Mouse (Mus musculus) gastrocnemius, adult 2 months (tissue): ENCODE data around the gene Cd81. TPM values are rescaled to one million over a fixed set of nuclear protein-coding genes. Genes with fewer than 3 reads are reported as not detected.

ENCODE experiments used
- DNase-seq: peaks from one replicate; pipeline ENCODE4 v3.0.0; 2022
- H3K27ac ChIP-seq: fragments of 200-600 bp; 2 replicates; pipeline ENCODE4 v1.8.1; 2022; ENCODE audit warnings: mild to moderate bottlenecking
- H3K4me3 ChIP-seq: fragments of 200-600 bp; 2 replicates; pipeline ENCODE4 v1.8.1; 2022; ENCODE audit warnings: mild to moderate bottlenecking, moderate library complexity
- CTCF ChIP-seq: fragments of 200-600 bp; IDR thresholded peaks from 2 replicates; pipeline ENCODE4 v1.8.1; 2022; ENCODE audit warnings: antibody characterized with exemption, mild to moderate bottlenecking, moderate library complexity
- intact Hi-C: fragments of 180-260 bp; cut with DNase I; formaldehyde crosslinking; loops from one replicate; pipeline ENCODE4 v1.15.1; 2025
- total RNA-seq, 2 experiments: library from RNA; stranded (reverse); gene quantifications; 2 replicates each; pipeline ENCODE4 v1.2.3; 2021

Cd81 gene
- total RNA-seq, 2 experiments from 2014 or later = 100 to 129 TPM

- TF ChIP-seq CTCF = peak; percentile 92
- Histone ChIP-seq H3K27ac (no peak within 1 kb of the TSS), H3K4me3 (no peak within 1 kb of the TSS)
- peak; percentile 79 for DNase-seq
- intact Hi-C loops = loop anchor here (1.0 to 5.0 kb wide), 2 partner anchors 43 to 372 kb away; no protein-coding TSS in a partner anchor
These were observed 42.3 kb downstream of the Cd81 start, which contains the start of gene Trpm5 for GRCm38 (mm10) chr7:143094592-143095553. Gene Trpm5 (minus strand): TSS chr7:143094642.

GRCm38 (mm10) chr7:143095554-143095907 is 43.0 kb downstream of the Cd81 start:
- H3K27ac ChIP-seq = no peak overlapping the region
- no peak for TF ChIP-seq CTCF
- no peak for DNase-seq
- no peak overlapping the region for H3K4me3 ChIP-seq
- intact Hi-C loops = no loop called here

- Histone ChIP-seq H3K4me3 (no peak overlapping the region), H3K27ac (no peak overlapping the region)
- intact Hi-C loops = no loop called here
- TF ChIP-seq CTCF = no peak
- peak; percentile 64 for DNase-seq
These were observed 48.2 kb downstream of the Cd81 start for GRCm38 (mm10) chr7:143100759-143101158.

GRCm38 (mm10) chr7:143105258-143105897 is 52.8 kb downstream of the Cd81 start:
- TF ChIP-seq CTCF = no peak
- no peak for DNase-seq
- no peak overlapping the region for H3K27ac ChIP-seq
- intact Hi-C loops = no loop called here
- H3K4me3 ChIP-seq = no peak overlapping the region

GRCm38 (mm10) chr7:143106062-143106461 is 53.5 kb downstream of the Cd81 start, which contains the start of gene Kcnq1:
Gene Kcnq1 (plus strand): TSS chr7:143106362.
- intact Hi-C loops = no loop called here
- Histone ChIP-seq H3K27ac (peak within 1 kb of the TSS; percentile 40; the same call in 1 of the 2 replicates), H3K4me3 (peak within 1 kb of the TSS; percentile 72)
- no peak for TF ChIP-seq CTCF
- no peak for DNase-seq

- peak; percentile 59 for DNase-seq
- Histone ChIP-seq H3K4me3 (peak overlapping the region; percentile 72), H3K27ac (peak overlapping the region; percentile 40; the same call in 1 of the 2 replicates)
- intact Hi-C loops = no loop called here
- peak; percentile 23; the same call in 1 of the 2 replicates for TF ChIP-seq CTCF
These were observed 54.3 kb downstream of the Cd81 start for GRCm38 (mm10) chr7:143106672-143107465.

GRCm38 (mm10) chr7:143108200-143108599 is 55.7 kb downstream of the Cd81 start:
- H3K27ac ChIP-seq = peak overlapping the region; percentile 53
- H3K4me3 ChIP-seq = peak overlapping the region; percentile 72
- no peak for TF ChIP-seq CTCF
- no peak for DNase-seq
- intact Hi-C loops = no loop called here

GRCm38 (mm10) chr7:143108996-143109660 is 56.6 kb downstream of the Cd81 start:
- intact Hi-C loops = no loop called here
- peak overlapping the region; percentile 53 for H3K27ac ChIP-seq
- no peak for TF ChIP-seq CTCF
- H3K4me3 ChIP-seq = peak overlapping the region; percentile 72
- DNase-seq = no peak

GRCm38 (mm10) chr7:143109696-143110095 is 57.2 kb downstream of the Cd81 start:
- Histone ChIP-seq H3K27ac (no peak overlapping the region), H3K4me3 (no peak overlapping the region)
- TF ChIP-seq CTCF = no peak
- no peak for DNase-seq
- intact Hi-C loops = no loop called here

- intact Hi-C loops = no loop called here
These were observed 58.3 kb downstream of the Cd81 start for GRCm38 (mm10) chr7:143110803-143111202.

GRCm38 (mm10) chr7:143111719-143112118 is 59.2 kb downstream of the Cd81 start:
- intact Hi-C loops = no loop called here
- Histone ChIP-seq H3K4me3 (no peak overlapping the region), H3K27ac (no peak overlapping the region)
- DNase-seq = no peak
- TF ChIP-seq CTCF = no peak

More at GRCm38 (mm10) chr7:143110803-143111202, 58.3 kb downstream of the Cd81 start:
- peak; percentile 14; the same call in 1 of the 2 replicates for TF ChIP-seq CTCF
- H3K27ac ChIP-seq = no peak overlapping the region
- no peak overlapping the region for H3K4me3 ChIP-seq
- no peak for DNase-seq

- DNase-seq = no peak
- no peak for TF ChIP-seq CTCF
- Histone ChIP-seq H3K4me3 (no peak overlapping the region), H3K27ac (no peak overlapping the region)
- intact Hi-C loops = no loop called here
These were observed 59.9 kb downstream of the Cd81 start for GRCm38 (mm10) chr7:143112395-143112794.
